Mouse (Mus musculus) cerebellum, adult 2 months (tissue): ENCODE data around the gene Atxn7l1. TPM values are rescaled to one million over a fixed set of nuclear protein-coding genes. Genes with fewer than 3 reads are reported as not detected.

Experiments used
- DNase-seq, 2 experiments: peaks; one replicate each; pipeline ENCODE4 v3.0.0; 2021
- H3K27ac ChIP-seq: fragments of 200-500 bp; 2 replicates; pipeline ENCODE4 v1.5.1; 2012; ENCODE audit warnings: low read length, control low read depth, inconsistent platforms; ENCODE audit not compliant: insufficient read depth
- H3K27me3 ChIP-seq: fragments of 200-500 bp; 2 replicates; pipeline ENCODE4 v1.6.1; 2012; ENCODE audit warnings: inconsistent platforms, mild to moderate bottlenecking, low read length, moderate library complexity; ENCODE audit not compliant: control insufficient read depth, insufficient read depth
- H3K4me1 ChIP-seq: fragments of 200-500 bp; 2 replicates; pipeline ENCODE4 v1.6.1; 2011; ENCODE audit warnings: low read length; ENCODE audit not compliant: control insufficient read depth, insufficient read depth
- H3K4me3 ChIP-seq: fragments of 200-500 bp; replicated peaks from 2 replicates; pipeline ENCODE3; 2011; ENCODE audit warnings: mild to moderate bottlenecking, low read depth, low read length, control low read depth; ENCODE audit not compliant: insufficient read depth
- CTCF ChIP-seq: fragments of 200-500 bp; IDR thresholded peaks from 2 replicates; pipeline ENCODE4 v1.5.1; 2011; ENCODE audit warnings: low read depth, mild to moderate bottlenecking, control low read depth, low read length, moderate library complexity, borderline replicate concordance; ENCODE audit not compliant: insufficient read depth
- POLR2A ChIP-seq: fragments of 200-500 bp; IDR thresholded peaks from 2 replicates; pipeline ENCODE4 v1.6.1; 2011; ENCODE audit warnings: low read length, control low read depth, borderline replicate concordance; ENCODE audit not compliant: insufficient read depth
- WGBS: fragments of 180-500 bp; shearing (Covaris S2); methylation state at CpG from one replicate; pipeline ENCODE4 v1.1.7; 2018; 5-methylcytosine and 5-hydroxymethylcytosine counted together
- polyA plus RNA-seq: library from polyadenylated mRNA; depleted of rRNA; stranded (reverse); fragments of >200 nt; gene quantifications from 2 replicates; pipeline ENCODE4 v1.2.3, GENCODE M21; 2012

The Atxn7l1 gene
- polyA plus RNA-seq, 1 experiment = 38.7 TPM

GRCm38 (mm10) chr12:33273668-33274067 is 126.2 kb downstream of the Atxn7l1 start:
- no peak overlapping the region for H3K27ac ChIP-seq
- H3K4me1 ChIP-seq = no peaks in the 10 kb centered on the region
- WGBS = 93% methylated on average over 9 of the region's 9 CpGs
- DNase-seq = no peak
- no peaks in the 10 kb centered on the region for H3K27me3 ChIP-seq
- no peak overlapping the region for H3K4me3 ChIP-seq
- no peak for TF ChIP-seq CTCF
- no peak for TF ChIP-seq POLR2A

GRCm38 (mm10) chr12:33276028-33276427 is 128.5 kb downstream of the Atxn7l1 start:
- whole genome bisulfite sequencing = 22% methylated on average over 1 of the region's 1 CpGs

GRCm38 (mm10) chr12:33277427-33277826 is 129.9 kb downstream of the Atxn7l1 start:
- Histone ChIP-seq H3K4me3 (no peak overlapping the region), H3K27ac (no peak overlapping the region), H3K27me3 (no peaks in the 10 kb centered on the region), H3K4me1 (no peaks in the 10 kb centered on the region)
- no peak for TF ChIP-seq POLR2A
- TF ChIP-seq CTCF = no peak
- DNase-seq = no peak
- 81% methylated on average over 7 of the region's 7 CpGs for WGBS

More at GRCm38 (mm10) chr12:33276028-33276427, 128.5 kb downstream of the Atxn7l1 start:
- no peak for TF ChIP-seq CTCF
- TF ChIP-seq POLR2A = no peak
- peak in 1 of 2 experiments; percentile 10 for DNase-seq
- no peaks in the 10 kb centered on the region for H3K4me1 ChIP-seq
- H3K4me3 ChIP-seq = no peak overlapping the region
- H3K27ac ChIP-seq = no peak overlapping the region
- H3K27me3 ChIP-seq = no peaks in the 10 kb centered on the region

GRCm38 (mm10) chr12:33279159-33279558 is 131.7 kb downstream of the Atxn7l1 start:
- H3K4me3 ChIP-seq = no peak overlapping the region
- H3K4me1 ChIP-seq = no peaks in the 10 kb centered on the region
- TF ChIP-seq CTCF = no peak
- no peak for TF ChIP-seq POLR2A
- WGBS = 94% methylated on average over 2 of the region's 2 CpGs
- no peak for DNase-seq
- H3K27me3 ChIP-seq = no peaks in the 10 kb centered on the region
- H3K27ac ChIP-seq = no peak overlapping the region

- H3K27ac ChIP-seq = no peak overlapping the region
- no peak overlapping the region for H3K4me3 ChIP-seq
- TF ChIP-seq CTCF (peak; percentile 89), POLR2A (no peak)
- DNase-seq = peak; percentile 37 to 65
- no peaks in the 10 kb centered on the region for H3K27me3 ChIP-seq
- WGBS = 29% methylated on average over 2 of the region's 2 CpGs
- H3K4me1 ChIP-seq = no peaks in the 10 kb centered on the region
Observed at GRCm38 (mm10) chr12:33280805-33281204, 133.3 kb downstream of the Atxn7l1 start.

GRCm38 (mm10) chr12:33284344-33284936 is 136.9 kb downstream of the Atxn7l1 start:
- H3K4me1 ChIP-seq = peaks cover 5% of the 10 kb centered on the region; the same call in 1 of the 2 replicates
- DNase-seq = no peak
- WGBS = 93% methylated on average over 8 of the region's 8 CpGs

GRCm38 (mm10) chr12:33285354-33285753 is 137.9 kb downstream of the Atxn7l1 start:
- no peak overlapping the region for H3K27ac ChIP-seq
- no peak for DNase-seq
- H3K27me3 ChIP-seq = no peaks in the 10 kb centered on the region
- no peak overlapping the region for H3K4me3 ChIP-seq
- peaks cover 5% of the 10 kb centered on the region; the same call in 1 of the 2 replicates for H3K4me1 ChIP-seq
- WGBS = 85% methylated on average over 4 of the region's 4 CpGs
- TF ChIP-seq CTCF (no peak), POLR2A (no peak)

More at GRCm38 (mm10) chr12:33284344-33284936, 136.9 kb downstream of the Atxn7l1 start:
- TF ChIP-seq POLR2A = no peak
- TF ChIP-seq CTCF = no peak
- no peaks in the 10 kb centered on the region for H3K27me3 ChIP-seq
- no peak overlapping the region for H3K27ac ChIP-seq
- H3K4me3 ChIP-seq = no peak overlapping the region

GRCm38 (mm10) chr12:33285933-33286649 is 138.6 kb downstream of the Atxn7l1 start:
- H3K4me1 ChIP-seq = peaks cover 5% of the 10 kb centered on the region; the same call in 1 of the 2 replicates
- TF ChIP-seq CTCF = no peak
- no peak for TF ChIP-seq POLR2A
- DNase-seq = no peak
- no peak overlapping the region for H3K4me3 ChIP-seq
- no peaks in the 10 kb centered on the region for H3K27me3 ChIP-seq
- WGBS = 71% methylated on average over 9 of the region's 9 CpGs
- H3K27ac ChIP-seq = no peak overlapping the region
